Mouse (Mus musculus) kidney, embryonic 14.5 days (tissue): ENCODE measurements around the gene Ier5. TPM values are rescaled to one million over a fixed set of nuclear protein-coding genes. Genes with fewer than 3 reads are reported as not detected.

Experiments used
- ATAC-seq: fragments of 200-750 bp; cut with Nextera tagmentation; 2 replicates; pipeline ENCODE4 v1.8.0; 2017; ENCODE audit warnings: moderate number of reproducible peaks, mild to moderate bottlenecking, moderate TSS enrichment, moderate library complexity; ENCODE audit not compliant: low FRiP score, low TSS enrichment
- H3K27ac ChIP-seq: fragments of 300-500 bp; sonication (generic); 2 replicates; pipeline ENCODE4 v1.5.1; 2014; ENCODE audit warnings: low read depth, mild to moderate bottlenecking, low read length, moderate library complexity, mixed read lengths
- H3K27me3 ChIP-seq: fragments of 300-500 bp; sonication (generic); 2 replicates; pipeline ENCODE4 v1.6.1; 2014; ENCODE audit warnings: mild to moderate bottlenecking, low read length; ENCODE audit not compliant: control insufficient read depth, insufficient read depth
- H3K36me3 ChIP-seq: fragments of 300-500 bp; sonication (generic); 2 replicates; pipeline ENCODE4 v1.6.1; 2014; ENCODE audit warnings: low read length, mixed read lengths; ENCODE audit not compliant: control insufficient read depth, insufficient read depth
- H3K4me1 ChIP-seq: fragments of 300-500 bp; sonication (generic); 2 replicates; pipeline ENCODE4 v1.6.1; 2014; ENCODE audit warnings: low read length, mixed read lengths; ENCODE audit not compliant: control insufficient read depth, insufficient read depth
- H3K4me2 ChIP-seq: fragments of 300-500 bp; sonication (generic); replicated peaks from 2 replicates; pipeline ENCODE4 v1.6.1; 2014; ENCODE audit warnings: low read depth, mild to moderate bottlenecking, low read length
- H3K4me3 ChIP-seq: fragments of 300-500 bp; sonication (generic); 2 replicates; pipeline ENCODE4 v1.5.1; 2014; ENCODE audit warnings: mild to moderate bottlenecking, low read length
- H3K9ac ChIP-seq: fragments of 300-500 bp; sonication (generic); 2 replicates; pipeline ENCODE4 v1.6.1; 2014; ENCODE audit warnings: low read depth, mild to moderate bottlenecking, low read length, moderate library complexity
- H3K9me3 ChIP-seq: fragments of 300-500 bp; sonication (generic); 2 replicates; pipeline ENCODE4 v1.6.1; 2016; ENCODE audit warnings: low read length; ENCODE audit not compliant: control insufficient read depth
- WGBS: fragments of 180-500 bp; shearing (Covaris S2); extraction: QIAGEN DNeasy Blood & Tissue Kit; methylation state at CpG from one replicate; pipeline ENCODE4 v1.1.7; 2014; 5-methylcytosine and 5-hydroxymethylcytosine counted together
- polyA plus RNA-seq: library from polyadenylated mRNA; unstranded; fragments of >200 nt; fragmentation: Nextera tagmentation; extraction: Ambion mirVana; gene quantifications from 2 replicates; pipeline ENCODE4 v1.2.1, GENCODE M21; 2014

The Ier5 gene
- polyA plus RNA-seq, 1 experiment from 2014 or later, result 13.1 TPM

DNA sequence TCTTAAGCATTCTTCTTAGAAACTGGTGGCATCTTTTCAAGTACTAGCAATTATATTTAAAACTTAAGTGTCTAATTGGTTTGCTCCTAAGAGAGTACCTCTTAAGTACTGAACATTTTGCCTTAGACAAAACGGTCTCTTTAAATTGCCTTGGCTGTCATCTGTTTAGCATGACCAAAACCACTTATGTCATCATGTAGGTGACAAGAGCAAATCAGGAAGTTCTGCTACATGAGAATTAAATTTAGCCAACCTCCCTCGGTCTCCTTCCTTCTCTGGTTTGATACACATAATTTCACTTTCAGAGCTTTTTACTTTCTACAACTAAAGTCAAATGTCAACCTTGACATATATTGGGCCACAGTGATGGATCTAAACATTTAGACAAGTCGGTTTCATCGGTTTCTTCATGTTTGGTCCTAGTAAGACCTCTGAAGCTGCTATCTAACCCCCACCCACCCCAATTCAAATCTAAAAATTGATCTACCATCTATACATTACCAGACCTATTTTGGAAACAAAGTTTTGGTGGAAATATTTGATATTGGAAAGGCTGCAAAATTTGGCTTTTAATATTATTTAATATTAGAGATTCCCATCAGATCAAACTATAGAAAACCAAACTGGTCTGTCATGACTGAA lies 2.7 kb downstream of the Ier5 start:
- Histone ChIP-seq H3K27me3 (no peaks in the 10 kb centered on the region; the same call in 1 of the 2 replicates), H3K9me3 (no peaks in the 10 kb centered on the region), H3K4me2 (peak overlapping the region; percentile 83), H3K36me3 (no peaks in the 10 kb centered on the region), H3K4me3 (peak overlapping the region; percentile 96; the same call in 1 of the 2 replicates), H3K9ac (no peak overlapping the region), H3K4me1 (peaks cover 36% of the 10 kb centered on the region), H3K27ac (no peak overlapping the region)
- ATAC-seq, result no peak
- WGBS, result 85% methylated on average over 4 of the region's 4 CpGs

GRCm38 (mm10) chr1:155093971-155094707 lies 5.3 kb downstream of the Ier5 start:
- H3K4me2 ChIP-seq, result no peak overlapping the region
- no peak overlapping the region for H3K4me3 ChIP-seq
- WGBS, result 59% methylated on average over 9 of the region's 9 CpGs
- no peaks in the 10 kb centered on the region for H3K9me3 ChIP-seq
- no peak overlapping the region; the same call in 1 of the 2 replicates for H3K9ac ChIP-seq
- no peaks in the 10 kb centered on the region; the same call in 1 of the 2 replicates for H3K27me3 ChIP-seq
- peaks cover 42% of the 10 kb centered on the region for H3K4me1 ChIP-seq
- peak overlapping the region; percentile 49 for H3K27ac ChIP-seq
- H3K36me3 ChIP-seq, result no peaks in the 10 kb centered on the region
- ATAC-seq, result no peak

GRCm38 (mm10) chr1:155093145-155093791 lies 6.2 kb downstream of the Ier5 start:
- Histone ChIP-seq H3K4me1 (peaks cover 42% of the 10 kb centered on the region), H3K9me3 (no peaks in the 10 kb centered on the region), H3K4me2 (no peak overlapping the region; the same call in 1 of the 2 replicates), H3K27me3 (no peaks in the 10 kb centered on the region), H3K9ac (no peak overlapping the region; the same call in 1 of the 2 replicates), H3K36me3 (no peaks in the 10 kb centered on the region), H3K27ac (peak overlapping the region; percentile 49), H3K4me3 (no peak overlapping the region)
- peak; percentile 29; the same call in 1 of the 2 replicates for ATAC-seq
- 35% methylated on average over 4 of the region's 4 CpGs for WGBS

GRCm38 (mm10) chr1:155091842-155092800 lies 7.3 kb downstream of the Ier5 start:
- H3K36me3 ChIP-seq, result no peaks in the 10 kb centered on the region
- WGBS, result 17% methylated on average over 14 of the region's 14 CpGs
- H3K27ac ChIP-seq, result peak overlapping the region; percentile 49
- H3K9me3 ChIP-seq, result no peaks in the 10 kb centered on the region
- H3K4me2 ChIP-seq, result peak overlapping the region; percentile 17; the same call in 1 of the 2 replicates
- 0 out of 2 replicates have a peak overlapping the region, but pooled peaks have one; percentile 28 for H3K9ac ChIP-seq
- no peak overlapping the region for H3K4me3 ChIP-seq
- H3K27me3 ChIP-seq, result no peaks in the 10 kb centered on the region
- ATAC-seq, result no peak
- peaks cover 38% of the 10 kb centered on the region for H3K4me1 ChIP-seq

- 63% methylated on average over 7 of the region's 7 CpGs for WGBS
- ATAC-seq, result no peak
- Histone ChIP-seq H3K4me1 (peaks cover 42% of the 10 kb centered on the region), H3K9ac (no peak overlapping the region), H3K27ac (peak overlapping the region; percentile 49), H3K4me3 (no peak overlapping the region), H3K27me3 (no peaks in the 10 kb centered on the region), H3K9me3 (no peaks in the 10 kb centered on the region), H3K4me2 (no peak overlapping the region), H3K36me3 (no peaks in the 10 kb centered on the region)
Observed at GRCm38 (mm10) chr1:155091374-155091841, 8.0 kb downstream of the Ier5 start.

- no peak overlapping the region for H3K4me2 ChIP-seq
- H3K9ac ChIP-seq, result no peak overlapping the region
- no peaks in the 10 kb centered on the region for H3K9me3 ChIP-seq
- H3K27ac ChIP-seq, result no peak overlapping the region
- no peak for ATAC-seq
- no peak overlapping the region for H3K4me3 ChIP-seq
- no peaks in the 10 kb centered on the region for H3K27me3 ChIP-seq
- 31% methylated on average over 1 of the region's 1 CpGs for WGBS
- no peaks in the 10 kb centered on the region for H3K36me3 ChIP-seq
- H3K4me1 ChIP-seq, result peaks cover 42% of the 10 kb centered on the region
Observed at GRCm38 (mm10) chr1:155090736-155091135, 8.7 kb downstream of the Ier5 start.

DNA sequence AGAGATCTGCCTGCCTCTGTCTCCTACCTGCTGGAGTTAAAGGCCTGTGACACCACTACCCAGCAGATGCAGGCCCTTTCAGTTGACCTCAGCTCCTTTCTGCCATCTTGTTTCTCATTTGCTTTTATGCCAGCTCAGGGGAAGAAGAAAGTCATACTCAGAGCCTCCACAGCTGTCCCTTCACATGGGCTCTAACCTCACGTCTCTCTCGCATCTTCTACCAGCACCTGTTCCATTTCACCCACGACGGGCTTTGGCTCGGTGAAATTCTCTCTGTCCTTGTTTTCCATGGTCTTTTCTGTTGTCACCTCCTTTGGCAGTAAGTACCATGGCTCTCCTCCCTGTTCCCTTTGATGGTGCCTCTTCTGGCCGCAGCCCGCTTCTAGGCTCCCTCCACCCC lies 9.1 kb downstream of the Ier5 start:
- H3K27me3 ChIP-seq, result no peaks in the 10 kb centered on the region

GRCm38 (mm10) chr1:155088847-155089603 lies 10.4 kb downstream of the Ier5 start:
- WGBS, result 56% methylated on average over 16 of the region's 16 CpGs
- Histone ChIP-seq H3K4me2 (no peak overlapping the region), H3K4me1 (peaks cover 48% of the 10 kb centered on the region), H3K27me3 (no peaks in the 10 kb centered on the region), H3K9ac (no peak overlapping the region), H3K9me3 (no peaks in the 10 kb centered on the region), H3K4me3 (no peak overlapping the region), H3K36me3 (no peaks in the 10 kb centered on the region), H3K27ac (no peak overlapping the region; the same call in 1 of the 2 replicates)
- no peak for ATAC-seq

More for the DNA sequence above, 9.1 kb downstream of the Ier5 start:
- H3K9me3 ChIP-seq, result no peaks in the 10 kb centered on the region
- 92% methylated on average over 7 of the region's 7 CpGs for WGBS
- H3K4me3 ChIP-seq, result no peak overlapping the region
- no peak overlapping the region for H3K9ac ChIP-seq
- no peak overlapping the region for H3K27ac ChIP-seq
- ATAC-seq, result no peak
- H3K4me2 ChIP-seq, result no peak overlapping the region
- H3K4me1 ChIP-seq, result peaks cover 42% of the 10 kb centered on the region
- no peaks in the 10 kb centered on the region for H3K36me3 ChIP-seq
